Mouse (Mus musculus) stomach, postnatal 0 days (tissue): ENCODE data around the gene Mettl3.

Source experiments
- CTCF ChIP-seq: IDR thresholded peaks from 2 replicates; pipeline ENCODE4 v1.5.1; 2016; ENCODE audit warnings: antibody characterized with exemption, low read depth, mild to moderate bottlenecking, moderate library complexity
- EP300 ChIP-seq: optimal IDR thresholded peaks from 2 replicates; pipeline ENCODE3; 2016; ENCODE audit warnings: antibody characterized with exemption

GRCm38 (mm10) chr14:52314808-52315150, 9.9 kb upstream of the Mettl3 start:
- TF ChIP-seq CTCF = no peak
- no peak for TF ChIP-seq EP300
